Mouse (Mus musculus): ENCODE results near the gene Naa16.

GRCm38 (mm10) chr14:79299230-79299629 is 91.3 kb downstream of the Naa16 start:
- TF ChIP-seq CTCF (IDR thresholded peaks at IDR 0.05; ENCODE audit: low read depth, low read length), result no peak
- no peak for TF ChIP-seq POLR2A (IDR thresholded peaks at IDR 0.05; ENCODE audit: borderline replicate concordance, low read depth, low read length)

All from bone marrow macrophage, adult 2 months (primary cell).